Mouse (Mus musculus): ENCODE data around the gene Bcl2l14. TPM values are rescaled to one million over a fixed set of nuclear protein-coding genes. Genes with fewer than 3 reads are reported as not detected.

The Bcl2l14 gene
- polyA plus RNA-seq, 2 experiments: 0.08 TPM; not detected in 1

- H3K9ac ChIP-seq (replicated peaks): no peak overlapping the region
- H3K27ac ChIP-seq: no peak overlapping the region
- no peaks in the 10 kb centered on the region for H3K27me3 ChIP-seq (ENCODE audit: control insufficient read depth, insufficient read depth, low read length)
- H3K9me3 ChIP-seq (ENCODE audit: control insufficient read depth, low read length): no peaks in the 10 kb centered on the region
- H3K36me3 ChIP-seq (replicated peaks; ENCODE audit: control insufficient read depth, insufficient read depth, low read depth): no peaks in the 10 kb centered on the region
- peak; percentile 59 for ATAC-seq (ENCODE audit: insufficient read depth)
- no peaks in the 10 kb centered on the region for H3K4me1 ChIP-seq (replicated peaks; ENCODE audit: control insufficient read depth in 2 of 2, insufficient read depth in 2 of 2, low read length in 1 of 2)
- no peak for TF ChIP-seq EP300 (IDR thresholded peaks at IDR 0.05; ENCODE audit: low read depth)
- peak; percentile 64 for TF ChIP-seq CTCF (IDR thresholded peaks at IDR 0.05; ENCODE audit: low read depth)
- DNase-seq (ENCODE audit: low read depth in 3 of 3, low spot score in 3 of 3): peak; percentile 11 to 27 (median 22)
- H3K4me2 ChIP-seq (ENCODE audit: low read depth): no peak overlapping the region
- WGBS (ENCODE audit: insufficient replicate concordance): 27% methylated on average over 11 of the region's 11 CpGs
- H3K4me3 ChIP-seq (ENCODE audit: insufficient read depth in 1 of 2, low read depth in 2 of 2, low read length in 2 of 2): no peak overlapping the region
These were observed 29.1 kb downstream of the Bcl2l14 start for GRCm38 (mm10) chr6:134425216-134425717.

- Histone ChIP-seq H3K4me3 (ENCODE audit: insufficient read depth in 1 of 2, low read depth in 2 of 2, low read length in 2 of 2) (no peak overlapping the region), H3K27ac (no peak overlapping the region), H3K36me3 (replicated peaks; ENCODE audit: control insufficient read depth, insufficient read depth, low read depth) (no peaks in the 10 kb centered on the region), H3K4me1 (replicated peaks; ENCODE audit: control insufficient read depth in 2 of 2, insufficient read depth in 2 of 2, low read length in 1 of 2) (no peaks in the 10 kb centered on the region; a peak in 1 of 4 replicates), H3K27me3 (ENCODE audit: control insufficient read depth, insufficient read depth, low read length) (no peaks in the 10 kb centered on the region), H3K4me2 (ENCODE audit: low read depth) (no peak overlapping the region), H3K9me3 (ENCODE audit: control insufficient read depth, low read length) (no peaks in the 10 kb centered on the region), H3K9ac (replicated peaks) (no peak overlapping the region)
- DNase-seq (ENCODE audit: low read depth in 3 of 3, low spot score in 3 of 3): no peak
- ATAC-seq (ENCODE audit: insufficient read depth): no peak
- WGBS (ENCODE audit: insufficient replicate concordance): 64% methylated on average over 3 of the region's 3 CpGs
- TF ChIP-seq EP300 (IDR thresholded peaks at IDR 0.05; ENCODE audit: low read depth): no peak
- peak; percentile 18; the same call in 1 of the 2 replicates for TF ChIP-seq CTCF (IDR thresholded peaks at IDR 0.05; ENCODE audit: low read depth)
These were observed 31.0 kb downstream of the Bcl2l14 start for GRCm38 (mm10) chr6:134427165-134427564.

- Histone ChIP-seq H3K9me3 (ENCODE audit: control insufficient read depth, low read length) (no peaks in the 10 kb centered on the region), H3K4me1 (replicated peaks; ENCODE audit: control insufficient read depth in 2 of 2, insufficient read depth in 2 of 2, low read length in 1 of 2) (peaks cover 0 to 2% of the 10 kb centered on the region in 2 experiments; a peak in 2 of 4 replicates), H3K36me3 (replicated peaks; ENCODE audit: control insufficient read depth, insufficient read depth, low read depth) (no peaks in the 10 kb centered on the region), H3K4me3 (ENCODE audit: insufficient read depth in 1 of 2, low read depth in 2 of 2, low read length in 2 of 2) (no peak overlapping the region), H3K9ac (replicated peaks) (no peak overlapping the region), H3K27me3 (ENCODE audit: control insufficient read depth, insufficient read depth, low read length) (no peaks in the 10 kb centered on the region), H3K4me2 (ENCODE audit: low read depth) (no peak overlapping the region), H3K27ac (no peak overlapping the region)
- ATAC-seq (ENCODE audit: insufficient read depth) (no peak), DNase-seq (ENCODE audit: low read depth in 3 of 3, low spot score in 3 of 3) (no peak)
- WGBS (ENCODE audit: insufficient replicate concordance): 65% methylated on average over 5 of the region's 5 CpGs
- TF ChIP-seq CTCF (IDR thresholded peaks at IDR 0.05; ENCODE audit: low read depth): no peak
- TF ChIP-seq EP300 (IDR thresholded peaks at IDR 0.05; ENCODE audit: low read depth): no peak
These were observed 32.3 kb downstream of the Bcl2l14 start for GRCm38 (mm10) chr6:134428455-134428854.

- ATAC-seq (ENCODE audit: insufficient read depth): no peak
- DNase-seq (ENCODE audit: low read depth in 3 of 3, low spot score in 3 of 3): no peak
- H3K36me3 ChIP-seq (replicated peaks; ENCODE audit: control insufficient read depth, insufficient read depth, low read depth): no peaks in the 10 kb centered on the region
- TF ChIP-seq EP300 (IDR thresholded peaks at IDR 0.05; ENCODE audit: low read depth): no peak
- TF ChIP-seq CTCF (IDR thresholded peaks at IDR 0.05; ENCODE audit: low read depth): 0 out of 2 replicates have a peak, but pooled peaks have one; percentile 12
- peaks cover 0 to 2% of the 10 kb centered on the region in 2 experiments; a peak in 2 of 4 replicates for H3K4me1 ChIP-seq (replicated peaks; ENCODE audit: control insufficient read depth in 2 of 2, insufficient read depth in 2 of 2, low read length in 1 of 2)
- no peak overlapping the region for H3K27ac ChIP-seq
- no peak overlapping the region for H3K4me2 ChIP-seq (ENCODE audit: low read depth)
- no peaks in the 10 kb centered on the region for H3K27me3 ChIP-seq (ENCODE audit: control insufficient read depth, insufficient read depth, low read length)
- no peaks in the 10 kb centered on the region for H3K9me3 ChIP-seq (ENCODE audit: control insufficient read depth, low read length)
- H3K9ac ChIP-seq (replicated peaks): no peak overlapping the region
- WGBS (ENCODE audit: insufficient replicate concordance): 61% methylated on average over 9 of the region's 9 CpGs
- H3K4me3 ChIP-seq (ENCODE audit: insufficient read depth in 1 of 2, low read depth in 2 of 2, low read length in 2 of 2): no peak overlapping the region
These were observed 34.2 kb downstream of the Bcl2l14 start for GRCm38 (mm10) chr6:134430161-134430799.

GRCm38 (mm10) chr6:134431583-134431982 is 35.5 kb downstream of the Bcl2l14 start:
- WGBS (ENCODE audit: insufficient replicate concordance): 46% methylated on average over 4 of the region's 4 CpGs
- no peak overlapping the region for H3K4me3 ChIP-seq (ENCODE audit: insufficient read depth in 1 of 2, low read depth in 2 of 2, low read length in 2 of 2)
- DNase-seq (ENCODE audit: low read depth in 3 of 3, low spot score in 3 of 3) (no peak), ATAC-seq (ENCODE audit: insufficient read depth) (no peak)
- no peaks in the 10 kb centered on the region for H3K27me3 ChIP-seq (ENCODE audit: control insufficient read depth, insufficient read depth, low read length)
- no peaks in the 10 kb centered on the region for H3K9me3 ChIP-seq (ENCODE audit: control insufficient read depth, low read length)
- TF ChIP-seq CTCF (IDR thresholded peaks at IDR 0.05; ENCODE audit: low read depth): no peak
- no peak for TF ChIP-seq EP300 (IDR thresholded peaks at IDR 0.05; ENCODE audit: low read depth)
- no peak overlapping the region for H3K9ac ChIP-seq (replicated peaks)
- no peak overlapping the region for H3K27ac ChIP-seq
- no peak overlapping the region for H3K4me2 ChIP-seq (ENCODE audit: low read depth)
- H3K4me1 ChIP-seq (replicated peaks; ENCODE audit: control insufficient read depth in 2 of 2, insufficient read depth in 2 of 2, low read length in 1 of 2): peaks cover 0 to 2% of the 10 kb centered on the region in 2 experiments; a peak in 2 of 4 replicates
- H3K36me3 ChIP-seq (replicated peaks; ENCODE audit: control insufficient read depth, insufficient read depth, low read depth): no peaks in the 10 kb centered on the region

All from liver, embryonic 14.5 days (tissue).